Mouse (Mus musculus): ENCODE data around the gene Pld1.

Gene Pld1

GRCm38 (mm10) chr3:27938381-27939323 lies at the start of gene Pld1:
TSS of gene Pld1 (plus strand) at chr3:27938695.
- DNase-seq: peak; percentile 90

GRCm38 (mm10) chr3:27896318-27896892 lies 42.1 kb upstream of the Pld1 start, which contains the start of gene Tmem212:
TSS of gene Tmem212 (minus strand) at chr3:27896368.
- DNase-seq: no peak

- DNase-seq: no peak
These were observed 40.3 kb upstream of the Pld1 start for GRCm38 (mm10) chr3:27898178-27898577.

GRCm38 (mm10) chr3:27899012-27899726 lies 39.3 kb upstream of the Pld1 start:
- peak; percentile 60 for DNase-seq

GRCm38 (mm10) chr3:27901846-27902245 lies 36.6 kb upstream of the Pld1 start:
- no peak for DNase-seq

- DNase-seq: peak; percentile 29
These were observed 33.7 kb upstream of the Pld1 start for GRCm38 (mm10) chr3:27904659-27905330.

- no peak for DNase-seq
These were observed 31.8 kb upstream of the Pld1 start for GRCm38 (mm10) chr3:27906647-27907209.

- DNase-seq: no peak
These were observed 31.2 kb upstream of the Pld1 start for GRCm38 (mm10) chr3:27907301-27907700.

- DNase-seq: no peak
These were observed 30.2 kb upstream of the Pld1 start for GRCm38 (mm10) chr3:27908316-27908715.

GRCm38 (mm10) chr3:27909016-27909415 lies 29.5 kb upstream of the Pld1 start:
- no peak for DNase-seq

GRCm38 (mm10) chr3:27918656-27919436 lies 19.6 kb upstream of the Pld1 start:
- no peak for DNase-seq

GRCm38 (mm10) chr3:27921268-27922020 lies 17.1 kb upstream of the Pld1 start:
- no peak for DNase-seq

GRCm38 (mm10) chr3:27924037-27924436 lies 14.5 kb upstream of the Pld1 start:
- DNase-seq: no peak

GRCm38 (mm10) chr3:27929219-27929618 lies 9.3 kb upstream of the Pld1 start:
- DNase-seq: peak; percentile 33

GRCm38 (mm10) chr3:27932391-27932790 lies 6.1 kb upstream of the Pld1 start:
- no peak for DNase-seq

GRCm38 (mm10) chr3:27935644-27936043 lies 2.9 kb upstream of the Pld1 start:
- DNase-seq: no peak

GRCm38 (mm10) chr3:27936731-27937130 lies 1.8 kb upstream of the Pld1 start:
- DNase-seq: no peak

- peak; percentile 41 for DNase-seq
These were observed 1.1 kb upstream of the Pld1 start for GRCm38 (mm10) chr3:27937144-27938110.

GRCm38 (mm10) chr3:27941634-27942033 lies 3.1 kb downstream of the Pld1 start:
- DNase-seq: no peak

GRCm38 (mm10) chr3:27942991-27943390 lies 4.5 kb downstream of the Pld1 start:
- DNase-seq: peak; percentile 63

All from lung, postnatal 36 days (tissue).